Mouse (Mus musculus): Measurements from ENCODE around the gene 4930518I15Rik.
"Not testable (repeated sequence)": the region's sequence is repeated elsewhere in the genome, so short reads cannot be mapped to it uniquely, and the experiment has no call there.

GRCm38 (mm10) chr2:156905931-156906330 is 48.2 kb upstream of the 4930518I15Rik start:
- TF ChIP-seq CTCF (conservative IDR thresholded peaks at IDR 0.05 in 1 of 2, IDR thresholded peaks at IDR 0.05 in 1 of 2; ENCODE audit: low read depth in 2 of 2, low read length in 2 of 2); ZMIZ1 (IDR thresholded peaks at IDR 0.05; ENCODE audit: low read depth, low read length); MXI1 (IDR thresholded peaks at IDR 0.05; ENCODE audit: low read depth, low read length); POLR2A (IDR thresholded peaks at IDR 0.05; ENCODE audit: low read depth, low read length); PAX5 (IDR thresholded peaks at IDR 0.05; ENCODE audit: low read length); ETS1 (conservative IDR thresholded peaks at IDR 0.05; ENCODE audit: low read depth, low read length); E2F4 (IDR thresholded peaks at IDR 0.05; ENCODE audit: insufficient replicate concordance, low read depth, low read length); EP300 (IDR thresholded peaks at IDR 0.05; ENCODE audit: low read length); UBTF (IDR thresholded peaks at IDR 0.05; ENCODE audit: low read depth, low read length); TBP (conservative IDR thresholded peaks at IDR 0.05; ENCODE audit: low read depth, low read length): not testable (repeated sequence)

Data from CH12.LX (cell line).